Mouse (Mus musculus) MEL (cell line): ENCODE data around the gene Gm38431. TPM values are rescaled to one million over a fixed set of nuclear protein-coding genes. Genes with fewer than 3 reads are reported as not detected.

Source experiments
- DNase-seq: peaks from one replicate; pipeline ENCODE4 v3.0.0; 2011; ENCODE audit warnings: low read depth, low spot score
- H3K27ac ChIP-seq: 2 replicates; pipeline ENCODE4 v1.5.1; 2012; ENCODE audit warnings: low read depth, mild to moderate bottlenecking, control low read depth, low read length, moderate library complexity; ENCODE audit not compliant: control insufficient read depth
- H3K27me3 ChIP-seq, 2 experiments: fragments of 150-350 bp in 1 of 2; sonication (generic) in 1 of 2; 2 replicates each; pipeline ENCODE4 v1.6.1; 2012; ENCODE audit warnings: low read length in 2 of 2, mild to moderate bottlenecking in 2 of 2, improper control_type of control experiment in 1 of 2, moderate library complexity in 1 of 2; ENCODE audit not compliant: insufficient read depth in 2 of 2, control insufficient read depth in 1 of 2
- H3K36me3 ChIP-seq, 2 experiments: 2 replicates each; pipeline ENCODE4 v1.6.1; 2012 to 2014; ENCODE audit warnings: low read length in 2 of 2, improper control_type of control experiment in 1 of 2, inconsistent platforms in 1 of 2, mild to moderate bottlenecking in 1 of 2; ENCODE audit not compliant: insufficient read depth in 2 of 2, control insufficient read depth in 1 of 2
- H3K4me1 ChIP-seq, 2 experiments: fragments of 150-350 bp in 1 of 2; sonication (generic) in 1 of 2; 2 replicates each; pipeline ENCODE4 v1.6.1; 2012; ENCODE audit warnings: low read length in 2 of 2, improper control_type of control experiment in 1 of 2, mild to moderate bottlenecking in 1 of 2; ENCODE audit not compliant: insufficient read depth in 2 of 2, control insufficient read depth in 1 of 2
- H3K4me3 ChIP-seq, 2 experiments: fragments of 150-350 bp in 1 of 2; sonication (generic) in 1 of 2; 2 replicates each; pipeline ENCODE4 v1.5.1; 2012; ENCODE audit warnings: low read depth in 2 of 2, low read length in 2 of 2, mild to moderate bottlenecking in 2 of 2, moderate library complexity in 2 of 2, control low read depth in 1 of 2, improper control_type of control experiment in 1 of 2; ENCODE audit not compliant: control insufficient read depth in 1 of 2, insufficient read depth in 1 of 2
- H3K79me2 ChIP-seq: 2 replicates; pipeline ENCODE4 v1.6.1; 2012; ENCODE audit warnings: mild to moderate bottlenecking, low read length, moderate library complexity; ENCODE audit not compliant: control insufficient read depth, poor library complexity, insufficient read depth
- H3K9ac ChIP-seq: 2 replicates; pipeline ENCODE4 v1.6.1; 2012; ENCODE audit warnings: low read depth, mild to moderate bottlenecking, control low read depth, low read length, moderate library complexity; ENCODE audit not compliant: control insufficient read depth, poor library complexity, severe bottlenecking
- H3K9me3 ChIP-seq: fragments of 150-350 bp; sonication (generic); replicated peaks from 2 replicates; pipeline ENCODE4 v1.6.1; 2012; ENCODE audit warnings: mild to moderate bottlenecking, low read length, improper control_type of control experiment, moderate library complexity; ENCODE audit not compliant: insufficient read depth
- BHLHE40 ChIP-seq: IDR thresholded peaks from 2 replicates; pipeline ENCODE4 v1.6.1; 2012; ENCODE audit warnings: low read depth, mild to moderate bottlenecking, inconsistent platforms, low read length, improper control_type of control experiment, borderline replicate concordance
- E2F4 ChIP-seq: IDR thresholded peaks from 2 replicates; pipeline ENCODE4 v1.6.1; 2011; ENCODE audit warnings: low read depth, low read length, improper control_type of control experiment, borderline replicate concordance
- ELF1 ChIP-seq: IDR thresholded peaks from 2 replicates; pipeline ENCODE4 v1.6.1; 2014; ENCODE audit warnings: low read depth, mild to moderate bottlenecking, inconsistent platforms, low read length, improper control_type of control experiment, moderate library complexity
- ETS1 ChIP-seq: IDR thresholded peaks from 2 replicates; pipeline ENCODE4 v1.6.1; 2012; ENCODE audit warnings: low read depth, mild to moderate bottlenecking, inconsistent platforms, low read length, improper control_type of control experiment, moderate library complexity
- HCFC1 ChIP-seq: IDR thresholded peaks from 2 replicates; pipeline ENCODE4 v1.6.1; 2012; ENCODE audit warnings: low read depth, mild to moderate bottlenecking, inconsistent platforms, low read length, improper control_type of control experiment, moderate library complexity
- MAX ChIP-seq: IDR thresholded peaks from 2 replicates; pipeline ENCODE4 v1.6.1; 2011; ENCODE audit warnings: low read length, improper control_type of control experiment
- MAZ ChIP-seq: IDR thresholded peaks from 2 replicates; pipeline ENCODE4 v1.6.1; 2012; ENCODE audit warnings: low read depth, mild to moderate bottlenecking, inconsistent platforms, low read length, improper control_type of control experiment
- MEF2A ChIP-seq: IDR thresholded peaks from 2 replicates; pipeline ENCODE4 v1.6.1; 2014; ENCODE audit warnings: low read depth, mild to moderate bottlenecking, inconsistent platforms, low read length, improper control_type of control experiment; ENCODE audit not compliant: poor library complexity, insufficient replicate concordance, severe bottlenecking; ENCODE audit errors: extremely low read depth
- MXI1 ChIP-seq: IDR thresholded peaks from 2 replicates; pipeline ENCODE4 v1.6.1; 2011; ENCODE audit warnings: mild to moderate bottlenecking, low read depth, low read length, improper control_type of control experiment
- MYB ChIP-seq: IDR thresholded peaks from 2 replicates; pipeline ENCODE4 v1.6.1; 2011; ENCODE audit warnings: mild to moderate bottlenecking, low read depth, low read length, improper control_type of control experiment
- MYC ChIP-seq: IDR thresholded peaks from 2 replicates; pipeline ENCODE4 v1.6.1; 2011; ENCODE audit warnings: low read depth, mild to moderate bottlenecking, low read length, improper control_type of control experiment, moderate library complexity
- NRF1 ChIP-seq: IDR thresholded peaks from 2 replicates; pipeline ENCODE4 v1.6.1; 2014; ENCODE audit warnings: low read depth, mild to moderate bottlenecking, inconsistent platforms, low read length, improper control_type of control experiment, moderate library complexity; ENCODE audit not compliant: poor library complexity, insufficient read depth, severe bottlenecking
- POLR2AphosphoS5 ChIP-seq: IDR thresholded peaks from 2 replicates; pipeline ENCODE4 v1.6.1; 2012; ENCODE audit warnings: low read depth, borderline replicate concordance, mild to moderate bottlenecking, inconsistent platforms, low read length, moderate library complexity, mixed read lengths
- SIN3A ChIP-seq: IDR thresholded peaks from 2 replicates; pipeline ENCODE4 v1.6.1; 2012; ENCODE audit warnings: low read length, improper control_type of control experiment, inconsistent platforms
- TAL1 ChIP-seq: IDR thresholded peaks from 2 replicates; pipeline ENCODE4 v1.6.1; 2012; ENCODE audit warnings: mild to moderate bottlenecking, inconsistent platforms, low read length, moderate library complexity, mixed read lengths
- TBP ChIP-seq: IDR thresholded peaks from 2 replicates; pipeline ENCODE4 v1.8.0; 2011; ENCODE audit warnings: low read depth, low read length, improper control_type of control experiment
- TCF12 ChIP-seq: IDR thresholded peaks from 2 replicates; pipeline ENCODE4 v1.6.1; 2014; ENCODE audit warnings: low read depth, mild to moderate bottlenecking, inconsistent platforms, low read length, improper control_type of control experiment, moderate library complexity
- UBTF ChIP-seq: IDR thresholded peaks from 2 replicates; pipeline ENCODE4 v1.6.1; 2012; ENCODE audit warnings: low read depth, mild to moderate bottlenecking, inconsistent platforms, low read length, improper control_type of control experiment, moderate library complexity, borderline replicate concordance; ENCODE audit not compliant: insufficient read depth
- ZC3H11A ChIP-seq: IDR thresholded peaks from 2 replicates; pipeline ENCODE4 v1.6.1; 2012; ENCODE audit warnings: low read depth, mild to moderate bottlenecking, inconsistent platforms, low read length, improper control_type of control experiment
- ZKSCAN1 ChIP-seq: IDR thresholded peaks from 2 replicates; pipeline ENCODE4 v1.6.1; 2012; ENCODE audit warnings: low read depth, mild to moderate bottlenecking, inconsistent platforms, low read length, improper control_type of control experiment, moderate library complexity
- ZMIZ1 ChIP-seq: IDR thresholded peaks from 2 replicates; pipeline ENCODE4 v1.6.1; 2012; ENCODE audit warnings: low read depth, mild to moderate bottlenecking, inconsistent platforms, low read length, improper control_type of control experiment, moderate library complexity
- polyA plus RNA-seq, 2 experiments: library from polyadenylated mRNA; stranded (reverse) in 1 of 2; unstranded in 1 of 2; fragments of >175 nt in 1 of 2; fragments of >200 nt in 1 of 2; gene quantifications; 2 replicates each; pipeline versions ENCODE4 v1.2.1 to v1.2.4; 2012; ENCODE audit warnings: low replicate concordance in 2 of 2, low read depth in 1 of 2; ENCODE audit not compliant: insufficient read length in 2 of 2, insufficient read depth in 1 of 2, missing spikeins in 1 of 2
- total RNA-seq: library from RNA; depleted of rRNA; stranded (reverse); fragments of 300-350 nt; gene quantifications from 2 replicates; pipeline ENCODE4 v1.2.3, GENCODE M21; 2012

Gm38431 gene
- total and polyA plus RNA-seq, 3 experiments: 38.9 to 191 (median 42.1) TPM

DNA sequence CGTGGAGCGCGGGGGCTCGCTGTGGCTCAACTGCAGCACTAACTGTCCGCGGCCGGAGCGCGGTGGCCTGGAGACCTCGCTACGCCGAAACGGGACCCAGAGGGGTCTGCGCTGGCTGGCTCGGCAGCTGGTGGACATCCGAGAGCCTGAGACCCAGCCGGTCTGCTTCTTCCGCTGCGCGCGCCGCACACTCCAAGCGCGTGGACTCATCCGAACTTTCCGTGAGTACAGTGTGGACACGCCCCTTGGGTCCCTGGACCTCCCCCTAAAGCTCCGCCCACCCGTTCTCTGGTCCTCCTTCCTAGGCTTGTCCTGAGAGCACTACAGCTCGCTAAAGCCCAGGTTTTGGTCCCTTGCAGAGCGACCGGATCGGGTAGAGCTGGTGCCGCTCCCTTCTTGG, 58.7 kb downstream of the Gm38431 start:
- peak overlapping the region; percentile 85 for H3K27ac ChIP-seq
- no peak for TF ChIP-seq E2F4
- peak; percentile 81; the same call in 1 of the 2 replicates for TF ChIP-seq POLR2AphosphoS5
- peaks cover 23% of the 10 kb centered on the region for H3K79me2 ChIP-seq
- DNase-seq: peak; percentile 100
- H3K36me3 ChIP-seq: peaks cover 0 to 9% of the 10 kb centered on the region in 2 experiments; a peak in 2 of 4 replicates
- H3K9ac ChIP-seq: peak overlapping the region; percentile 64
- H3K9me3 ChIP-seq: no peaks in the 10 kb centered on the region
- no peaks in the 10 kb centered on the region for H3K27me3 ChIP-seq
- H3K4me1 ChIP-seq: peaks cover 11 to 21% of the 10 kb centered on the region in 2 experiments
- peak overlapping the region; percentile 55 to 64 for H3K4me3 ChIP-seq

DNA sequence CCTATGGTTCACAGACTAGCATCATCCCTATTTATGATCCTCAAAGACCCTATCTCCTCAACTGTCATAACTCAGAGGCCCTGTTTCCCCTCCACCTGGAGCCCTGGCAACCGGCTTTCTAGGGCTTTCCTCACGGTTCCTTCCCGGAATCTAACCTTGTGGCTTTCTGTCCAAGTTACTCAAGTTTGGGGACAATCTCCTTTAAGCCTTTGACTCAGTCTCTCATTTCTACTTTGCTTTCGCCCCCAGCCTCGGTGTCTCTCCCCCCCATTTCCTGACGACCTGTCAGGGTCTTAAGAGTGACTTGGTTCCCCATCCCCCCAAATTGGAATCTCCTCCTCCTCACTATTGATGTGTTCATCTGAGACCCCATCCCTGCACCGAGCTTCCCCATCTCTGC, 59.3 kb downstream of the Gm38431 start:
- peak overlapping the region; percentile 64 for H3K9ac ChIP-seq

GRCm38 (mm10) chr9:21031896-21032351, 59.9 kb downstream of the Gm38431 start, which contains the start of gene Icam5:
TSS of gene Icam5 (plus strand) at chr9:21032073.
- TF ChIP-seq ETS1: no peak
- no peak for TF ChIP-seq MAZ
- no peak for TF ChIP-seq MEF2A
- TF ChIP-seq TBP: no peak
- TF ChIP-seq ZC3H11A: no peak
- no peak for TF ChIP-seq UBTF
- no peak for TF ChIP-seq NRF1
- TF ChIP-seq ZKSCAN1: no peak
- no peak for TF ChIP-seq MAX
- no peak for TF ChIP-seq MXI1
- Histone ChIP-seq H3K27me3 (no peaks in the 10 kb centered on the region), H3K4me1 (peaks cover 14 to 31% of the 10 kb centered on the region in 2 experiments), H3K9ac (peak within 1 kb of the TSS; percentile 64), H3K36me3 (peaks cover 0 to 17% of the 10 kb centered on the region in 2 experiments; a peak in 2 of 4 replicates), H3K79me2 (peaks cover 23% of the 10 kb centered on the region), H3K27ac (peak within 1 kb of the TSS; percentile 85), H3K9me3 (no peaks in the 10 kb centered on the region), H3K4me3 (peak within 1 kb of the TSS; percentile 55 to 64)
- peak; percentile 96 for DNase-seq

More for the DNA sequence above, 59.3 kb downstream of the Gm38431 start:
- Histone ChIP-seq H3K4me1 (peaks cover 14 to 28% of the 10 kb centered on the region in 2 experiments), H3K4me3 (peak overlapping the region; percentile 55 to 64), H3K79me2 (peaks cover 23% of the 10 kb centered on the region), H3K27ac (peak overlapping the region; percentile 85), H3K36me3 (peaks cover 0 to 16% of the 10 kb centered on the region in 2 experiments; a peak in 2 of 4 replicates), H3K27me3 (no peaks in the 10 kb centered on the region), H3K9me3 (no peaks in the 10 kb centered on the region)
- TF ChIP-seq TCF12 (no peak), ZC3H11A (no peak), HCFC1 (no peak), MYC (no peak), ZMIZ1 (no peak), BHLHE40 (no peak), MEF2A (no peak), TAL1 (no peak), MXI1 (no peak), SIN3A (no peak), MYB (no peak), NRF1 (no peak), ELF1 (no peak), MAX (no peak)
- no peak for DNase-seq
